Mouse (Mus musculus): ENCODE data around the gene Grin2b.

Gene Grin2b

DNA sequence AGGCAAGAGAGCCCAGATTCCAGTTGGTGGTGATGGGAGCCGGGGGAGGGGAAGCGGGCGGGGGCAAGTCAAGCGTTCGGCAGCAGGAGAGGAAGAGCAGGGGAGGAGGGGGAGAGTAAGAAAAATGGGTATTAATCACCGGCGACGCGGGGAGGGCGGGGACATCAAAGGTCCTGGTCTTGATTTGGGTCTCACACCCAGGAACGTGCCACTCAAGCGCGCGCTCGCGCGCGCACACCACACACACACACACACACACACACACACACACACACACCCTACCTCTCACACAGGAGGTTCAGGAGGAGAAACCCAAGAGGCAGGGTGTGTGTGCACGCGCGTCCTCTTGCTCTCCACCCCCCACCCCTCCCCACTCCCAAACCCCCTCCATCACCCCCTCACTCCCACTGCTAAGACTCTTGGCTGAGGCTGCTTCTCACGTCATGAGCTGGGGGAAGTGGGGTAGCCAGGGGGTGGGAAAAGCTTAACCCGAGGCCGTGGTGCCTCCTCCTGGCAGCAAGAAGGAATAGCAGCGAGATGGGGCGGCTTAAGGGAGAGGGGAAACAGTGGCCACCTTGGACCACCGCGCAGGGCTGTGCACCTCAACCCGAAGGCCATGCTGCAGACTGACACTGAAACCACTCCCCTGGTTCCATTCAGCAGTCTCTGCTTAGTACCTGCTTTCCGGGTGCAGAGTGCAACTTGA is at the start of gene Grin2b:
Grin2b (minus strand) TSS at position 321 of the 706 bp plus-strand sequence.
- peak; percentile 76 for DNase-seq (ENCODE audit: low read depth, low spot score)

DNA sequence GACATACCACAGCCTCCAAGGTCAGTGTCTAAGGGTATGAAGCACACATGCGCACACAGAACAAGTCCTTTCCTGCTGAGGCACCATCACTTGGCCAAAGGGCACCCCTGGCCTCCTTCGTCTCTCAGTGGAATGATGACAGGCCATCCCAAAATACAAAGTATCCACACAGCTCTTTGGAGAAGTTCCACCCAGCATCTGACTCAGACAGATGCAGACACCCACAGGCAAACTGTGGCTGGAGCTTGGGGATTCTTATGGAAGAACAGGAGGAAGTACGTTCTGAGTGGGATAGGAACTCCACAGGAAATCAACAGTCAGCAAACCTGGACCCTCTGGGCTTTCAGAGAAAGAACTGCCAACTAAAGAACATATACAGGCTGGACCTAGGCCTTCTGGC is 48.6 kb upstream of the Grin2b start:
- no peak for DNase-seq (ENCODE audit: low read depth, low spot score)

DNA sequence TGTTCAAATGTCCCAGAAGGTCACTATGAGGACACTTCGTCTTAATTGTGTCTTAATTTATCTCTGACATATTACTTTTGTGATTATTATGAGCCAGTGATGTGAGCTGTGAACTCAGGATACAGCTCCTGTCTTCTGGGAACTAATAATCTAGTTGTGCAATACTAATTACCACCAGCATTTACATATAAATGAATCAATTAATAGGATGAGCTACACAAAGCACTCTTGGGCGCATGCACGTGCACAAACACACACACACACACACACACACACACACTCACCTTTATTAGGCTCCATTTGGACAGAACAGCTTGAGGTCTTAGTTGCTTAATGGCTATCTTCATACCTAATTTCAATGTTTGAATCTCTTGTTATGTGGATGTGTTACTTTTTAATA is 37.1 kb upstream of the Grin2b start:
- no peak for DNase-seq (ENCODE audit: low read depth, low spot score)

DNA sequence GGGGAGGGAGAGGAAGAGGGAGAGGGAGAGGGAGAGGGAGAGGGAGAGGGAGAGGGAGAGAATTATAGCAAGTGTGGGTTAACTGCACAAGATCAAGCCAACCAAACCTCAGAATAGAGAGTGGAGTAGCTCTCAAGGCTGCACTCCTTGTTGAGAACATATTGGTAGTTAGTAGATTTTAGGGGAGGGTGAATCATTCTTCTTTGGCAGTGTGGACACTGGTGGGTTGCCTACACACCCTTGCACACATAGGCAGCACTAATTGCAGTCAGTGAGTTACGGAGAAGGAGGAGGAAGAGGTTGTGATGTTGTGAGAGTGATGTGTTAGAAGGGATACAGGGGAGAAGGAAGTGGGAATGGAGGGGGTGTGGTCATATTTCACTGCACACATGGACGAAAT is 26.5 kb upstream of the Grin2b start:
- no peak for DNase-seq (ENCODE audit: low read depth, low spot score)

DNA sequence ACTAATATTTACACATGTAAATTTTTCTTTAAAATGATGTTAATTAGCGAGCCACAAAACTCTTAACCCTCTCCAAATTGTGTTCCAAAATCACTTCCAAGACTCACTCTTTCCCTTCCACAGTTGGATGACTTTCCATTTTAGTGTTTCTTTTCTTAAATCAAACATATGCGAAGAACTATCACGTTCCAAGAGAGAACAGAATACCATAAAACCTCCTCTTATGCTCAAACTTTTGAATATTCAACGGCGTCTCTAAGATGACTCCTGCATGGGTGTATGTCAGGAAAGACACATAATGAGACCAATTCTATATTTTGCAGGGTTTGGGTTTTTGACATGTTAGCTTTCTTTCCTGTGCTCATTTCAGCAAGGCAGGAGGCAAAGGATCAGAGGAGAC is 21.3 kb upstream of the Grin2b start:
- DNase-seq (ENCODE audit: low read depth, low spot score): no peak

DNA sequence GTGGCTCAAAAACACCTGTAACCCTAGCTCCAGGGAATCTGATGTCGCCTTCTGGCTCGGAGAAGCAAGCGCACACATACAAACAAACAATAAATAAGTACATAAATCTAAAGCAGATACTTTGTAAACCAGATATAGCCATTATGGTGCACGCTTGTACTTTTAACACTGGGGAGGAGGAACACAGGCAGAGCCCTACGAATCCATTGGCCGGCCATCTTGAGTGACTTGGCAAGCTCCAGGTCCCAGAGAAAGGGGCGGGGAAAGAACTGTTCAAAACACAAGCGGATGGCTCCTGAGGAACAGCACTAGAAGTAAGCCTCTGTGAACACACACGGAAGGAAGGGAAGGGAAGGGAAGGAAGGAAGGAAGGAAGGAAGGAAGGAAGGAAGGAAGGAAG is 4.8 kb upstream of the Grin2b start:
- DNase-seq (ENCODE audit: low read depth, low spot score): no peak

DNA sequence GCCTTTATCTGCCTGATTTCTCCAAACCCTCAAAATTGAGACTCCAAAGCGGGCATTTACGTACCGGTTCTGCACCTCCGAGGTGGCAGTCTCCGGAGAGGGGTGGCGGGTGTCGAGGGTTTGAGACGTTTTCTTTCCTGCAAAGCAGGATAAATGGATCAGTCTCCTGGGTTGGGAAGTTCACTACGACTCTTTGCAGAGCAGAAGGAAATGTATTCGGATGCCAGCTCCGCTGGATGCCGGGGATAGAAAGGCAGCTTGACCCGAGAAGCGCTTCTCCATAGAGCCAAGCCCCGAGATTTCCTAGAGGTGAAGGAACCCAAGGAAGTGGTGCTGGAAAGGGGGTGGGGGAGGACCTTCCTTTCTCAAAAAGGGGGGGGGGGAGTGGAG is 515 bp downstream of the Grin2b start:
- DNase-seq (ENCODE audit: low read depth, low spot score): no peak

DNA sequence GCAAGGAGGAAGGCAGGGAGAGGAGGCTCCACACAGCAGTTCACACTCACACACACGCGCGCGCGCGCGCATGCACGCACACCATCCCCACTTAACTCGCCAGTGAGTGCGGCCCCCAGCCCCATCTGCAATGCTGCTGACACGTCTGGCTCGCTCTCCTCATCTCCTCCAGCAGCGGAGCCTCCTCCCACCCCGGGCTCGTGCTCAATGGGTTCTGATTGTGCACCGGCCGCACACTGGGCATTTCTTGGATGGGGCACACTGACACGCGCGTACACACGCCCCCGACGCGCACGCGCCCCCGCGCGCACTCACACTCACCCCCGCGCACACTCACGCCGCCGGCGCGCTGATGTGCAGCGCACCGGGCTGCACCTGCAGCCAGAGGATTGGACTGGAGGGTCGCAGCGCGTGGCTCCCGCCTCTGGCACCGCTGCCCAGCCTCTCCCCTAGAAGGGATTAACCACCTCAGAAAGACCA is 1.1 kb downstream of the Grin2b start:
- DNase-seq (ENCODE audit: low read depth, low spot score): peak; percentile 77

DNA sequence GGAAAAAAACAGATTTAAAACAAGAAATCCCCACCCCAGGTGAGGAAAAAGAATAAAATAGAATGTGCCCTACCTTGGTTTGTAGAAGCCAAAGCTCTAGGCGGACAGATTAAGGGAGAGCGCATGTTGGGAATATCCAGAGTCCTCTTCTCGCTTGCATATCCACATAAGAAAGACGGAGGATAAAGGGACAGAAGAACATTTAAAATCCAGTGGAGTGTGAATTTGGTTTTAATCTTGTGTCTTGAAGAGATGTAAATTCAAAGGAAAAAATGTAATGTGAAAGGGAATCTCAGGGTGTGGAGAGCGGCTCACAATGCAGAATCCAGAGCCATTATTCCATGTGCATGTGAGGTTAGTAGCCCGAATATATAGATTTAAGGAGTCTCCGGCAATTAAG is 2.0 kb downstream of the Grin2b start:
- no peak for DNase-seq (ENCODE audit: low read depth, low spot score)

DNA sequence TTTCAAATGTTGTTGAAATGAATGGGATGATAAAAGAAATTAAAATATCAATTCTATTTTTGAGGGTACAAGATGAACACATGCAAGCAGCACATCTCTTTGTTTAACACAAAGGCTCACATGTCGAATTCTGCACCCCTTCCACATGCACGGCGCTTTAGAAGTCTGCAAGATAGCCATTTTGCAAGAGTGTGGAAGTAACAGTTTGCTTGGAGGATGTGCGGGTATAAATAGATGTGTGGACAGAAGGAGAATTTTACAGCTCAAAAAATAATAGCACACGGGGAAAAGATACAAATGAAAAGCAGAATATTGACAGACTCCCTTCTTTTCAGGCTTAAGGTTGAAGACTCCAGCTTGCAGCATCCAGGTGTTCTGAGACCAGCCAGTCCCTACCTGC is 2.9 kb downstream of the Grin2b start:
- no peak for DNase-seq (ENCODE audit: low read depth, low spot score)

DNA sequence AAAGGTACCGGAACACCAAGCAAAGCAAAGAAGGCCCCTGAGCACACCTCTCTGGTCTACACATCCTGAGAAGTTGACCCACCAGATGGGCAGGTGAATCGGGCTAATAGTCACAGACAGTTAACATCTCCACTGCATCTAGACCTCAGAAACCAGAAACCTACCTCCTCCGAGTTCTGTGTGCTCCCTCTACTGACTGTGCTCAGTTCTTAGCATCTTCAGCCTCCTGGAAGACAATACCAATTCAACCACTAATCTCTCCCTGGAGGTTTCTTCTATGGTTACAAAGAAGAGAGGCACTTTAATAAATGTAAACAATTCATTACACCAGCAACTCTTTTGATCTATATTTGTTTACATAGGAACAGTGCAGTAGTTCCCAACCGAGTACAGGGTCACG is 6.0 kb downstream of the Grin2b start:
- no peak for DNase-seq (ENCODE audit: low read depth, low spot score)

DNA sequence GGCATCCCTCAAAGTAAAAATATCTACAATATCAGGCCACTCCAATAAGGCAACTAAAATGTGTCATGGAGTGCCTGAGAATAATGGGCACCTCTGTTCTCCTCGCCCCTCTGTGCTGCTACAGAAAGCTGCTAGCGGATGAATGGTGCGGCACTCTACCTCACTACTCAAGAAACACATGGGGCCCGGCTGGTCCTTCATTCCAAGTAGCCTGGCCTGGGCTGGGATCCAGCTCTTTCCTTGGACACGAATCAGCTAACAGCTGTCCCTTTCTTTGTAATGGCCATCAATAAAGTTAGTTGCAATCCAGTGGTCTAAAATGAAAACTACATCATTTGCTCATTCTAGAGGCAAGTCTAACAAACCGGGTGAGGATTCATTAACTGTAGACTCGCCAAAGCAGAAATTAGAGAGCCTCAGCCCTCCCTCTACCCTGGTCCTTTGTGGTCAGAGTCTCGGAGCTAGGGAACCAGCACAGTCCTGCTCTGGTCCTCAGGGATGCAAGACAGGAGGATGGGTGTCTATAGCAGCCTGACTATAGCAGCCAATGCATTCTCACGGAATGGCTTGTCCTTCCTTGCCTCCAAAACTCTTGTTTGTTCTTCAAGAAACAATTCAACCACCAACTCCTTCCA is 7.8 kb downstream of the Grin2b start:
- DNase-seq (ENCODE audit: low read depth, low spot score): no peak

DNA sequence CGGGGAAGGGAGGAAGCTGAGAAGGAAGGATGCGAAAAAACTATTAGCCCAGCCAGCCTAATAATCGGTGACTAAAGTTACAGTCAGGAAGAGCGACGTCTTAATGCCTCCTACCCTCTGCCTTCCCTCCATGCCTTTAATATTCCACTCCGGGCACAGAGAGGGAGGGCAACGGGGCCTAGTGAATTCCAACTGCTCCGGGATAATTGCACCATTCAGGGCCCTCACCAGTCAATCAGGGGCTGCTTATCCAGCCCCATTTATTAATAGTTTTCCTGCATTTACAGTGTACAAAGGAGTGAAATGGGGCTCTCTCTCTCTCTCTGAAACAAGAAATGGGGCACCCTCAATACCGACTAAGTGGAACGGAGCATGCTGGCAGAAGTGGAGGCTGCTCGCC is 11.2 kb downstream of the Grin2b start:
- DNase-seq (ENCODE audit: low read depth, low spot score): no peak

DNA sequence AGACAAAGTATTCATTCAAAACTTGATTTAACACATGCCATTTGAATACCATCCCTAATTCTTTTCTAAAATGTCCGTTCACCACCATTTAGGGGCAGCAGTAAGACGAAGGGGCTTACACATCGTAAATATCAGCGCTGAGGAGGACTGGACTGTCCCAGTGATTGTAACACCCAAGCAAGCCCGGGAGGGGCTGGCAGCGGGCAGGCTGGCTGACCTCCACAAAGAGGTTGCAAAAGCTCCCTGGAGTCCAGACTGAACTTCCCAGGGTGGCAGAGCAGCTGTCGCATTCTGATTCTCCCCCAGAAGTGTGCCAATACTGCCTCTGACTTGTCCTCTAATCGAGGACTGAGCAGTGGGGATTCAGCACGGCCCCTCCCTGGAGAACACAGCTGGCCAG is 19.9 kb downstream of the Grin2b start:
- DNase-seq (ENCODE audit: low read depth, low spot score): no peak

DNA sequence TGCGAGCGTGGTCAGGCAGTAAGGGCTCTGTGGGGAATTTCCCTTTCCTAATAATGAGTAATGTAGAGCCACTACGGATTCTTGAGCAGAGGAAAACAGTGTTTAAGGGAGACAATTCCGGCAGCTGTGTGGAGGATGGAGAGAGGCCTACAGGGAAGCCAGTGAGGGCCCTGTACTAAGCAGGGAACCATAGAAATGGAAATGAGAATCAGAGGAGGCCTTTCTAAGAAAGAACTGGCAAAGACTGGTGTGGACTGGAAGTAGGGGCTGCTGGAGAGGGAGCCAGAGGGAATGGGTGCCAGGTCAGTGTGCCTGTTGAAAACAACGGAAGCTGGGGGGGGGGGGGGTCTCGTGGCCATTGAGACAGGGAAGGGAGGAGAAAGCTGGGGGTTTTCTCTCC is 23.2 kb downstream of the Grin2b start:
- no peak for DNase-seq (ENCODE audit: low read depth, low spot score)

DNA sequence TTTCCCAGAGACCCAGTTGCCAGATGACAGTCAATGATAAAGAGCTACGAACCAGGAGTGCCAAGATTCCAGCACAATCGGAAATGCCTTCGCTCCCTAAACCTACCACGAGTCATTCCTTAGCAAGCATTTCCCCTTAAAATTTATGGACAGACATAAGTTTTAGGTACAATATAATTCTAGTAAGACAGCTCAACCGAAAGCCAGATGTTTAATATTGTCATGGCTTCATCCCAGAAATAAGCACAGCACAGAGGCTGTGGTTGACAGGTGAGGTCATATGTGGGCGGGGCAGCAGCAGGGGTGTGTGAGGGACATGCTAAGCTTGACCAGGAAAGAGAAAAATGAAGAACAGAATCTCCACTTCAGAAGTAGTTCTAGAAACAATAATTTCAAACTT is 33.3 kb downstream of the Grin2b start:
- no peak for DNase-seq (ENCODE audit: low read depth, low spot score)

DNA sequence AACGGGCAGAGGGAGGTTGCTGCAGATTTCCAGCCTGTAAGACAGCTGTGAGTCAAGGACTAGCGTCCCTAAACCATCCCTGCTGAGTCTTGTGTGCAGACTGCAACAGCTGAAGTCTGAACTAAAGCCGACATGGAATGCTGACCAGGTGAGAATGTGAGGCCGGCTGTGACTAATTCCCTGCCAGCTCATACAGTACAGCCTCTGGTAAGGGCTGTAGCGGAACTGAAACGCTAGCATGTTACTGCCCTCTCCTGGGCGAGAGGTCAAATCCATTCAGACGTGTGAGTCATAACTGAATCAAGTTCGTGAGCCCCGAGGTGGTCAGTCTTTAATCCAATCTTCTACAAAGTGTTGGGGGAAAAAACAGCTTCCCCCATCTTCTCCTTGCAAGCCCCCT is 42.9 kb downstream of the Grin2b start:
- no peak for DNase-seq (ENCODE audit: low read depth, low spot score)

DNA sequence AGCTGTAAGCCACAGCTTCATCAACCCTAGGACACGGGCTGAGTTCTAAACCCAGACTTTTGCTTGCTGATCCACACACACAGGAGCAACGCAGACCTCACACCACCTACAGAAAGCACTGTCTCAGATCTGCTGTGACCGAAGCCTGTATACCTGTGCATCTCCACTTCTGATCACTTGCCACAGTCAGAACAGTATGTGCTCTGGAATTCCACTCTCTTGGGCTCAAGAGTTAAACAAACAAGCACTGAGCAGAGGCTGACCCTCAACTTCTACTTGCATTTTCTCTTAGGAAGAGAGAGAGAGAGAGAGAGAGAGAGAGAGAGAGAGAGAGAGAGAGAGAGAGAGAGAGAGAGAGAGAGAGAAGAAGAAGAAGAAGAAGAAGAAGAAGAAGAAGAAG is 50.7 kb downstream of the Grin2b start:
- DNase-seq (ENCODE audit: low read depth, low spot score): no peak

DNA sequence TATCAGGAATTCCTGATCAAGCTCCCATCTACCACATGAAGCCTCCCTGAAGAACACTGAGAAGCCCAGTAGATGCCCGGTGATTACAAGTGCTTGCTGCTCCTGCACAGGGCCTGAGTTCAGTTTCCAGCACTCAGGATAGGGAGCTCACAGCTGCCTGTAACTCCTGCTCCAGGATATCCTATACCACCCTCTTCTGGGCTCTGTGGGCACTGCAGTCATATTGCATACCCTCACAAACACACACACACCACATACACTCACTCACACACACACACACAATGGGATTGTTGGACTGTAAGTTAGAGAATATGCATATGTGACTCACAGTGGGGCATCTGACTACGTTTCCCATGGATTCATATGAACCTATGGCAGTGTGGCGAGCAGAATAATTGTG is 55.9 kb downstream of the Grin2b start:
- no peak for DNase-seq (ENCODE audit: low read depth, low spot score)

DNA sequence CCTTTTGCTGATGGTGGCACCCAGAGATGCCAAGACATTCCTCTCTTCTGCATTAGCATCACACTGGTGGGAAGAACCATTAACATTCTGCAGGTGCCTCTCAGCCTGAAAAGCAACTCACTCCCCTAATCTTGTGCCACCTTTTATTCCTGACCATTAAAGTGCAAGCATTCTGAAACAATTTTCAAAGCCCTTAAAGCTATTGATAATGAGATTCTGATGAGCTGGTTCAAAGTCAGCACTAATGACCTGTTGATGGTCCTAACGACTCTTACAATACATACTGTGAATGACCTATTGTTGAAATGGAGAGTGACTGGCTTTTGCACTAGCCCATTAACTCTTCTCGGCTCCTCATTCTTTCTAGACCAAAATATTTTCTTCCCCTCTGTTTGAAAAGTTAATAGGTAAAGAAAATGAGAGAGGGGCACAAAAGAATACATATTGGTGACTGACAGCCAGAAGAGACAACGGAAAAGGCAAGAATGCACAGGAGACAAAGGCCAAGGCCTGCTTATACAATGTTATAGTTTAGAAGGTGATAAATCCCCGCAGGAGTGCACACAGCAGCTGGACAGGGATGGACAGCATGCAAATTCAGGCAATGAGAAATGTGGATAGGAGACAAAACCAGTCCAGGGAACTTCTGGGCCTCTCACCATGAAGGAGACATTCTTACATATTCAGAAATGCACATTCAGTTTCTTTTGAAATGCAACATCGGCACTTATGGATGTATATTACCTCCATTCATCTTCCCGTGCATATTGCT is 59.5 kb downstream of the Grin2b start:
- no peak for DNase-seq (ENCODE audit: low read depth, low spot score)

DNA sequence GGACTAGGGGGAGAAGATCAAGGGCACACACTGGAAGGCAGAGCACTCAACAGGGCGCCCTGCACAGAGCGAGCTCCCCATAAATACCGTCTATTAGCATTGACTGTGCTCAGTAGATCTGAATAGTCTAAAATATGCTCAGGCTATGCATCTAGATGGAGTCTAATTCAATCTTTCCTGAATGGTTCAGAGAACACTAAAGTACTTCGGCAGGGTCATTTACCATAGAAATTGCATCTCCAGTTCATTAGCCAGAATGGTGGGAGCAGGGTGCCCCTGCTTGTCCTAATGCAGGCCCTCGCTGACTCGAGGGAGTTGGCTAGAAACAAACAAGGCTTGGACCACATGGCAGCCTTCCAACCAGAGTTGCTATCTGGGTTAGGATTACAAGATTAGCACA is 64.1 kb downstream of the Grin2b start:
- no peak for DNase-seq (ENCODE audit: low read depth, low spot score)

DNA sequence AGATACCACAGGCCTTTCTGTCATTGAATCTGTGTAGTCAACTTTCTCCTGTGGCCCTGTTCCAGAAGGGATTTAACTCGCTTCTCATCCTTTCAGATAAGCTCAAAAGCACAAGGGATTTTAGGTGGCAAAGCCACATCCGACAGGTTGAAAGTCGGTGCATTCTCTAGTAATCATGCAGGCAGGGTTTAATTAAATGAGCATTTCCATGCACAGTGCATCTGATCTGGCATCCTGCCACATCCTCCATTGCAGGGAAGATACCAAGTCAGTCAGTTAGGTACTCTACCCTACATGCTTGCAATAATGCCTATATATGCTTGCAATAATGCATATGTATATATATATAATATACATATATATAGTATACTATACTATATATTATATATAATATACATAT is 64.8 kb downstream of the Grin2b start:
- no peak for DNase-seq (ENCODE audit: low read depth, low spot score)

DNA sequence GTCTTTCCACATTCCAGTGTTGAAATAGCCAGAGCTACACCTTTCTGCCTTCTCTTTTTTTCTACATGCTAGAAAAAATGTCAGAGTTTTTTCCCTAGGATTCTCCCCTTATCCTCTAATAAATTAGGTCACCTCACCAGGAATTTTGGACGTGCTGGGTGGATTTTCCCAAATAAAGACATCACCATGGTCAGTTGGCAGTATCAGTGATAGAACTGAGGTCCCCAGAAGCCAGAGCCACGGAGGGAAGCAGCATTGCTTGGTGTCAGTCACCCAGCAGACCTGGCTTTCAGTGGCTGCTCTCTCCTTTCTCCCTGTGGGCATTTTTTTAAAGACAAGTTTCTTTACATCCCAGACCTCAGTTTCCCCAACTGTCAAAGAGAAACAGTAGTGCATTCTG is 68.1 kb downstream of the Grin2b start:
- DNase-seq (ENCODE audit: low read depth, low spot score): no peak
